Mouse (Mus musculus) c-Kit-positive CD71-negative TER-119-negative erythroid progenitor cells, embryonic 14.5 days (primary cell): ENCODE data around the gene Cfdp1.

Experiments used
- DNase-seq: peaks from one replicate; pipeline ENCODE4 v3.0.0-alpha.2; 2013; ENCODE audit warnings: low read depth

The Cfdp1 gene

GRCm38 (mm10) chr8:111793324-111793917 is 60.7 kb downstream of the Cfdp1 start:
- DNase-seq, result no peak

- DNase-seq, result no peak
These were observed 64.5 kb downstream of the Cfdp1 start for GRCm38 (mm10) chr8:111789639-111790038.

GRCm38 (mm10) chr8:111789200-111789599 is 64.9 kb downstream of the Cfdp1 start:
- no peak for DNase-seq

- no peak for DNase-seq
These were observed 65.6 kb downstream of the Cfdp1 start for GRCm38 (mm10) chr8:111788497-111788896.

- no peak for DNase-seq
These were observed 66.0 kb downstream of the Cfdp1 start for GRCm38 (mm10) chr8:111788085-111788484.

GRCm38 (mm10) chr8:111787683-111788082 is 66.4 kb downstream of the Cfdp1 start:
- DNase-seq, result no peak

GRCm38 (mm10) chr8:111786701-111787588 is 67.1 kb downstream of the Cfdp1 start:
- DNase-seq, result no peak

- no peak for DNase-seq
These were observed 68.0 kb downstream of the Cfdp1 start for GRCm38 (mm10) chr8:111786116-111786515.

GRCm38 (mm10) chr8:111782671-111783394 is 71.3 kb downstream of the Cfdp1 start:
- no peak for DNase-seq

GRCm38 (mm10) chr8:111782161-111782560 is 71.9 kb downstream of the Cfdp1 start:
- no peak for DNase-seq

GRCm38 (mm10) chr8:111780697-111781424 is 73.2 kb downstream of the Cfdp1 start:
- no peak for DNase-seq

- DNase-seq, result no peak
These were observed 74.4 kb downstream of the Cfdp1 start for GRCm38 (mm10) chr8:111779690-111780089.

GRCm38 (mm10) chr8:111778801-111779200 is 75.3 kb downstream of the Cfdp1 start:
- no peak for DNase-seq

- no peak for DNase-seq
These were observed 77.6 kb downstream of the Cfdp1 start for GRCm38 (mm10) chr8:111776492-111776891.

GRCm38 (mm10) chr8:111775766-111776165 is 78.3 kb downstream of the Cfdp1 start:
- DNase-seq, result no peak

GRCm38 (mm10) chr8:111773476-111773875 is 80.6 kb downstream of the Cfdp1 start:
- DNase-seq, result no peak

GRCm38 (mm10) chr8:111773057-111773456 is 81.0 kb downstream of the Cfdp1 start:
- DNase-seq, result no peak

GRCm38 (mm10) chr8:111772083-111772482 is 82.0 kb downstream of the Cfdp1 start:
- no peak for DNase-seq

- no peak for DNase-seq
These were observed 82.5 kb downstream of the Cfdp1 start for GRCm38 (mm10) chr8:111771625-111772020.

GRCm38 (mm10) chr8:111770958-111771624 is 83.0 kb downstream of the Cfdp1 start:
- no peak for DNase-seq

GRCm38 (mm10) chr8:111769764-111770428 is 84.2 kb downstream of the Cfdp1 start:
- no peak for DNase-seq
